Mouse (Mus musculus): ENCODE measurements around the gene Gfod2.

- TF ChIP-seq EP300 (IDR thresholded peaks at IDR 0.05; ENCODE audit: low read depth): no peak
- TF ChIP-seq CTCF (IDR thresholded peaks at IDR 0.05; ENCODE audit: low read depth): no peak
Observed at GRCm38 (mm10) chr8:105692449-105693182, 65.8 kb downstream of the Gfod2 start.

All from liver, postnatal 0 days (tissue).